Mouse (Mus musculus) liver, embryonic 14.5 days (tissue): Measurements from ENCODE around the gene Mast3.

Source experiments
- CTCF ChIP-seq: IDR thresholded peaks from 2 replicates; pipeline ENCODE4 v1.5.1; 2016; ENCODE audit warnings: antibody characterized with exemption, low read depth, control low read depth
- EP300 ChIP-seq: IDR thresholded peaks from 2 replicates; pipeline ENCODE4 v1.6.1; 2016; ENCODE audit warnings: antibody characterized with exemption, low read depth

DNA sequence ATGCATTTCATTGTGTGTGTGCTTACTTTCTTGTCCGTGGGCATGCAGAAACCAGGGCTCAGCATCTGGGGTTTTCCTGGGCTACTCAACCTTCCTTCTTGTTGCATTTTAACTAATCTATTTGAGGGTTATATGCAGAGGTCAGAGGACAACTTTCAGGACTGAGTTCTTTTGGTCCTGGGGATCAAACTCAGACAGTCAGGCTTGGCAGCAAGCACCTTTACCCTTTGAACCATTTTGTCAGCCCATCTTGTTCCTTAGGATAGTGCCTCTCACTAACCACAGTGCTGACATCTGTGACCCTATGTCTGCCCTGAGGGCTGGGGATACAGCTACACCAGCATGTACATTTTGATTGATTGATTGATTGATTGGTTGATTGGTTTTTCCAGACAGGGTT is 22.9 kb upstream of the Mast3 start:
- TF ChIP-seq CTCF (no peak), EP300 (no peak)
